Mouse (Mus musculus): Measurements from ENCODE around the gene Trp53bp2.

DNA sequence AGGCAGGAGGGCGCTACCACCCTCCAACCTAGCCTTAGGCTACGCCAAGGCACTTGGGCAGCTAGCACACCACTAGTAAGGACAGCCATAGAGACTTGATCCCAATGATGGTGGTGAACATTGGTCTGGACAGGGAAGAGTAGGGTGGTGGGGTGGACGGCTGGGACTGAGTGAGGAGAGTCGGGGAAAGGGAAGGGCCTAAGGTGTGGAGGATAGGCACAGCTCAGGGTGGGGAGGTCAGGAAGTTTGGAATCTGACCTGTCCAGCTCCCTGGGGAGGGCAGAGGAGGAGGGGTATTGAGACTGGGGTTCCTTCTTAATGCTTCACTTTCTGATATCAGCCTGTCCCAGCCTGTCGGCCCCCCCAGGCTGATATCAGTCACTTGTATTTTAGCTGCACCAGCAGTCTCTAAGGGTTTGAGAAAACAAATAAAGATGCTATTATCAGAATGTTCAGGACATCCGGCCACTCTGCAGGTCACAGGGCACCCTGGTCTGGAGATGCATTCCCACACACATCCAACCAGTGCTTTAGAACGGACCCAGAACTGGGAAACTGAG is 93.6 kb downstream of the Trp53bp2 start:
- no peak for TF ChIP-seq POLR2A (IDR thresholded peaks at IDR 0.05; ENCODE audit: borderline replicate concordance, control insufficient read depth, low read depth, low read length)
- no peak for TF ChIP-seq CTCF (IDR thresholded peaks at IDR 0.05; ENCODE audit: control insufficient read depth, insufficient read depth, low read length)
